ENCODE assay signal across 8 mouse cellular contexts in the genomic region with DNA sequence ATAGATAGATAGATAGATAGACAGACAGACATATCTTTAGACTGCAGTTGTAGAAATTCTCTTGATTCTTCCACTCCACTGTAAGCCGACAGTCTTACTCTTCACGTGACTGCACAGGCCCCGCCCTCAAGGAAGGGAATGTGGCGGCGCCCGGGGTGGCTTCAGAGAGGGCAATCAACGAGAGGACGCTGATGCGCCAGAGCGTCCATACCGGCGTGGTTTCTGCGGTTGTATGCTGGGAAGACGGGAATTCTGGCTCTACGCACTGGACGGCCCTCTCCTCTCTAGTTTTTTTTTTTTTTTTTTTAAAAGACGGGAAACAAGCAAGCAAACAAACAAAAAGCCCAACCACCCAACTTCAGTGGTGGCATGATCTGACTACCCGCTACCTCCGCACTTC. TPM values are rescaled to one million over a fixed set of nuclear protein-coding genes. Genes with fewer than 3 reads are reported as not detected.
A peak's percentile ranks its signal among the peaks of the same experiment; 100 is the strongest.
DNase-seq lines count a peak whose midpoint lies in the region; ATAC-seq and TF ChIP-seq lines count a peak whose summit lies in the region.

No protein-coding gene starts in this region.

- peak overlapping the region; percentile 68 for H3ac ChIP-seq in C2C12 (ENCODE audit: control insufficient read depth, insufficient read length, low read depth)

- peak overlapping the region; percentile 86 for H3K4me2 ChIP-seq in heart, embryonic 14.5 days (ENCODE audit: low read length)
- H3K4me2 ChIP-seq in liver, embryonic 12.5 days = peak overlapping the region; percentile 86
- peak overlapping the region; percentile 77 for H3K4me2 ChIP-seq in stomach, embryonic 14.5 days (replicated peaks; ENCODE audit: low read depth, low read length)

- no peaks in the 10 kb centered on the region for H3K27me3 ChIP-seq in C2C12 (ENCODE audit: control insufficient read depth, insufficient read depth, insufficient read length)
- H3K27me3 ChIP-seq in heart, embryonic 14.5 days (ENCODE audit: control insufficient read depth, insufficient read depth, low read length) = no peaks in the 10 kb centered on the region
- H3K27me3 ChIP-seq in liver, embryonic 12.5 days (replicated peaks) = no peaks in the 10 kb centered on the region
- no peaks in the 10 kb centered on the region for H3K27me3 ChIP-seq in stomach, embryonic 14.5 days (ENCODE audit: control insufficient read depth, insufficient read depth, low read length)

- H3K9ac ChIP-seq in heart, embryonic 14.5 days (ENCODE audit: low read length) = peak overlapping the region; percentile 81
- H3K9ac ChIP-seq in liver, embryonic 12.5 days = peak overlapping the region; percentile 69
- peak overlapping the region; percentile 47 for H3K9ac ChIP-seq in stomach, embryonic 14.5 days (replicated peaks; ENCODE audit: low read depth, low read length)

- no peaks in the 10 kb centered on the region for H3K79me2 ChIP-seq in C2C12 (ENCODE audit: control insufficient read depth, insufficient read depth)

- WGBS in heart, embryonic 14.5 days = 0% methylated on average over 19 of the region's 19 CpGs
- WGBS in liver, embryonic 12.5 days (ENCODE audit: insufficient replicate concordance) = under 1% methylated on average over 19 of the region's 19 CpGs
- 1% methylated on average over 19 of the region's 19 CpGs for WGBS in stomach, embryonic 14.5 days

- peak overlapping the region; percentile 93 to 98 for H3K27ac ChIP-seq in heart, embryonic 14.5 days (replicated peaks in 1 of 2; ENCODE audit: control insufficient read depth in 1 of 2, insufficient read depth in 1 of 2, low read depth in 2 of 2, low read length in 2 of 2)
- peak overlapping the region; percentile 58 for H3K27ac ChIP-seq in liver, embryonic 12.5 days
- H3K27ac ChIP-seq in stomach, embryonic 14.5 days (ENCODE audit: low read length) = peak overlapping the region; percentile 58

- no peak for TF ChIP-seq CTCF in C2C12 (IDR thresholded peaks at IDR 0.05; ENCODE audit: control insufficient read depth, insufficient read depth, insufficient read length)

- no peaks in the 10 kb centered on the region for H3K79me3 ChIP-seq in C2C12 (ENCODE audit: low read depth)

- DNase-seq in c-Kit-negative CD71-positive TER-119-positive erythroid progenitor cells, embryonic 14.5 days (ENCODE audit: low read depth, low spot score) = peak; percentile 55
- peak; percentile 72 for DNase-seq in fibroblast of lung, adult 2 months (ENCODE audit: low read depth)
- peak; percentile 95 for DNase-seq in kidney, postnatal 14 days
- peak; percentile 45 to 59 for DNase-seq in natural killer cell, adult 2 months (ENCODE audit: low spot score in 2 of 2)

- peaks cover 16 to 20% of the 10 kb centered on the region in 2 experiments for H3K4me1 ChIP-seq in heart, embryonic 14.5 days (ENCODE audit: control insufficient read depth in 2 of 2, insufficient read depth in 2 of 2, low read length in 2 of 2)
- H3K4me1 ChIP-seq in liver, embryonic 12.5 days = peaks cover 51% of the 10 kb centered on the region
- peaks cover 11% of the 10 kb centered on the region for H3K4me1 ChIP-seq in stomach, embryonic 14.5 days (ENCODE audit: control insufficient read depth, insufficient read depth, low read length)

- H3K9me3 ChIP-seq in heart, embryonic 14.5 days (ENCODE audit: control insufficient read depth, low read length) = no peaks in the 10 kb centered on the region
- no peaks in the 10 kb centered on the region for H3K9me3 ChIP-seq in liver, embryonic 12.5 days (replicated peaks)
- H3K9me3 ChIP-seq in stomach, embryonic 14.5 days (ENCODE audit: control insufficient read depth, low read depth, low read length) = no peaks in the 10 kb centered on the region

- ATAC-seq in heart, embryonic 14.5 days (ENCODE audit: insufficient number of reproducible peaks, insufficient read depth, low FRiP score, low read depth) = peak; percentile 79
- peak; percentile 83 for ATAC-seq in liver, embryonic 12.5 days
- peak; percentile 83 for ATAC-seq in stomach, embryonic 14.5 days (ENCODE audit: insufficient number of reproducible peaks, insufficient read depth, low FRiP score, low read depth)

- no peak overlapping the region for H3K4me3 ChIP-seq in C2C12 (ENCODE audit: insufficient read depth, poor library complexity, severe bottlenecking)
- peak overlapping the region; percentile 50 to 53 for H3K4me3 ChIP-seq in heart, embryonic 14.5 days (ENCODE audit: control insufficient read depth in 1 of 2, insufficient read depth in 1 of 2, low read depth in 1 of 2, low read length in 2 of 2)
- H3K4me3 ChIP-seq in liver, embryonic 12.5 days = peak overlapping the region; percentile 57
- H3K4me3 ChIP-seq in stomach, embryonic 14.5 days (ENCODE audit: low read depth, low read length) = peak overlapping the region; percentile 39

- H3K36me3 ChIP-seq in C2C12 (ENCODE audit: control insufficient read depth, insufficient read depth) = no peaks in the 10 kb centered on the region
- H3K36me3 ChIP-seq in heart, embryonic 14.5 days (ENCODE audit: control insufficient read depth, insufficient read depth, low read length) = no peaks in the 10 kb centered on the region
- H3K36me3 ChIP-seq in liver, embryonic 12.5 days = no peaks in the 10 kb centered on the region
- H3K36me3 ChIP-seq in stomach, embryonic 14.5 days (ENCODE audit: control insufficient read depth, insufficient read depth, low read length) = no peaks in the 10 kb centered on the region

TF ChIP-seq in C2C12, 6 proteins besides CTCF, POLR2A, EP300 and RAD21:
- TF ChIP-seq MYOG (IDR thresholded peaks at IDR 0.05; ENCODE audit: control insufficient read depth, extremely low read depth, insufficient read length) (no peak), USF1 (IDR thresholded peaks at IDR 0.05; ENCODE audit: low read depth) (peak; percentile 99), CEBPB (IDR thresholded peaks at IDR 0.05; ENCODE audit: low read depth) (no peak), FOSL1 (IDR thresholded peaks at IDR 0.05; ENCODE audit: insufficient read depth, low read length, poor library complexity, severe bottlenecking) (no peak), MYOD1 (IDR thresholded peaks at IDR 0.05; ENCODE audit: control insufficient read depth, insufficient read length, low read depth) (no peak)

RNA-seq across cellular contexts. Expression of gene Slc12a9, which starts 4.9 kb away (rescaled TPM):
- 7.3 TPM for polyA plus RNA-seq in C2C12 (2012; fragmentation: generic; extraction: Trizol)
- polyA plus RNA-seq in heart, embryonic 14.5 days (2014; fragmentation: Nextera tagmentation; extraction: Ambion mirVana) = 5.3 and 5.7 TPM in 2 replicates
- 5.0 and 5.8 TPM in 2 replicates for polyA plus RNA-seq in liver, embryonic 12.5 days (2016; fragmentation: Nextera tagmentation; extraction: Ambion mirVana)
- 8.0 and 10.1 TPM in 2 replicates for polyA plus RNA-seq in stomach, embryonic 14.5 days (2014; fragmentation: Nextera tagmentation; extraction: Ambion mirVana)

RNA-seq across cellular contexts. Expression of gene Ephb4, which starts 11.7 kb away (rescaled TPM):
- 25.2 TPM for polyA plus RNA-seq in C2C12 (2012; fragmentation: generic; extraction: Trizol)
- 38.2 and 40.5 TPM in 2 replicates for polyA plus RNA-seq in heart, embryonic 14.5 days (2014; fragmentation: Nextera tagmentation; extraction: Ambion mirVana)
- polyA plus RNA-seq in liver, embryonic 12.5 days (2016; fragmentation: Nextera tagmentation; extraction: Ambion mirVana) = 14.2 and 15.7 TPM in 2 replicates
- polyA plus RNA-seq in stomach, embryonic 14.5 days (2014; fragmentation: Nextera tagmentation; extraction: Ambion mirVana) = 42.0 and 44.6 TPM in 2 replicates

RNA-seq across cellular contexts. Expression of gene Trip6, which starts 24.1 kb away (rescaled TPM):
- polyA plus RNA-seq in C2C12 (2012; fragmentation: generic; extraction: Trizol) = 80.0 TPM
- polyA plus RNA-seq in heart, embryonic 14.5 days (2014; fragmentation: Nextera tagmentation; extraction: Ambion mirVana) = 32.3 and 38.9 TPM in 2 replicates
- 16.8 and 18.7 TPM in 2 replicates for polyA plus RNA-seq in liver, embryonic 12.5 days (2016; fragmentation: Nextera tagmentation; extraction: Ambion mirVana)
- polyA plus RNA-seq in stomach, embryonic 14.5 days (2014; fragmentation: Nextera tagmentation; extraction: Ambion mirVana) = 75.3 and 76.2 TPM in 2 replicates

RNA-seq across cellular contexts. Expression of gene Srrt, which starts 30.8 kb away (rescaled TPM):
- polyA plus RNA-seq in C2C12 (2012; fragmentation: generic; extraction: Trizol) = 130 TPM
- 58.6 and 69.9 TPM in 2 replicates for polyA plus RNA-seq in heart, embryonic 14.5 days (2014; fragmentation: Nextera tagmentation; extraction: Ambion mirVana)
- polyA plus RNA-seq in liver, embryonic 12.5 days (2016; fragmentation: Nextera tagmentation; extraction: Ambion mirVana) = 125 and 128 TPM in 2 replicates
- polyA plus RNA-seq in stomach, embryonic 14.5 days (2014; fragmentation: Nextera tagmentation; extraction: Ambion mirVana) = 111 and 120 TPM in 2 replicates

RNA-seq across cellular contexts. Expression of gene Ufsp1, which starts 43.8 kb away (rescaled TPM):
- polyA plus RNA-seq in C2C12 (2012; fragmentation: generic; extraction: Trizol) = 10.6 TPM
- polyA plus RNA-seq in heart, embryonic 14.5 days (2014; fragmentation: Nextera tagmentation; extraction: Ambion mirVana) = 7.1 and 7.4 TPM in 2 replicates
- 11.9 and 12.5 TPM in 2 replicates for polyA plus RNA-seq in liver, embryonic 12.5 days (2016; fragmentation: Nextera tagmentation; extraction: Ambion mirVana)
- polyA plus RNA-seq in stomach, embryonic 14.5 days (2014; fragmentation: Nextera tagmentation; extraction: Ambion mirVana) = 8.1 and 8.5 TPM in 2 replicates
